Mouse (Mus musculus) midbrain, embryonic 14.5 days (tissue): ENCODE measurements around the gene Fgfr2. TPM values are rescaled to one million over a fixed set of nuclear protein-coding genes. Genes with fewer than 3 reads are reported as not detected.

Experiments used
- ATAC-seq: fragments of 200-750 bp; cut with Nextera tagmentation; 2 replicates; pipeline ENCODE4 v1.8.0; 2017; ENCODE audit warnings: moderate number of reproducible peaks, moderate library complexity; ENCODE audit not compliant: low FRiP score, low TSS enrichment
- DNase-seq: peaks from one replicate; pipeline ENCODE4 v3.0.0-alpha.2; 2015
- H3K27ac ChIP-seq: fragments of 300-500 bp; sonication (generic); replicated peaks from 2 replicates; pipeline ENCODE4 v1.5.1; 2014; ENCODE audit warnings: mild to moderate bottlenecking, low read depth, low read length, moderate library complexity
- H3K27me3 ChIP-seq: fragments of 300-500 bp; sonication (generic); 2 replicates; pipeline ENCODE4 v1.6.1; 2014; ENCODE audit warnings: low read length, control low read depth, mixed read lengths; ENCODE audit not compliant: control insufficient read depth, insufficient read depth
- H3K36me3 ChIP-seq: fragments of 300-500 bp; sonication (generic); 2 replicates; pipeline ENCODE4 v1.6.1; 2014; ENCODE audit warnings: low read length, control low read depth; ENCODE audit not compliant: control insufficient read depth, insufficient read depth
- H3K4me1 ChIP-seq: fragments of 300-500 bp; sonication (generic); 2 replicates; pipeline ENCODE4 v1.6.1; 2014; ENCODE audit warnings: mild to moderate bottlenecking, antibody characterized with exemption, low read length, control low read depth; ENCODE audit not compliant: control insufficient read depth, insufficient read depth
- H3K4me2 ChIP-seq: fragments of 300-500 bp; sonication (generic); 2 replicates; pipeline ENCODE4 v1.6.1; 2014; ENCODE audit warnings: mild to moderate bottlenecking, low read length, moderate library complexity
- H3K4me3 ChIP-seq: fragments of 300-500 bp; sonication (generic); replicated peaks from 2 replicates; pipeline ENCODE4 v1.5.1; 2014; ENCODE audit warnings: low read depth, low read length
- H3K9ac ChIP-seq: fragments of 300-500 bp; sonication (generic); replicated peaks from 2 replicates; pipeline ENCODE4 v1.6.1; 2014; ENCODE audit warnings: mild to moderate bottlenecking, low read length, moderate library complexity
- H3K9me3 ChIP-seq: fragments of 300-500 bp; sonication (generic); 2 replicates; pipeline ENCODE4 v1.6.1; 2016; ENCODE audit warnings: low read length, control low read depth, mixed read lengths; ENCODE audit not compliant: control insufficient read depth
- WGBS: fragments of 180-500 bp; shearing (Covaris S2); extraction: QIAGEN DNeasy Blood & Tissue Kit; methylation state at CpG from one replicate; pipeline ENCODE4 v1.1.7; 2014; 5-methylcytosine and 5-hydroxymethylcytosine counted together
- polyA plus RNA-seq: library from polyadenylated mRNA; unstranded; fragments of >200 nt; fragmentation: Nextera tagmentation; extraction: Ambion mirVana; gene quantifications from 2 replicates; pipeline ENCODE4 v1.2.1, GENCODE M21; 2014

Fgfr2 gene
- polyA plus RNA-seq, 1 experiment from 2014 or later, result 28.1 TPM

DNA sequence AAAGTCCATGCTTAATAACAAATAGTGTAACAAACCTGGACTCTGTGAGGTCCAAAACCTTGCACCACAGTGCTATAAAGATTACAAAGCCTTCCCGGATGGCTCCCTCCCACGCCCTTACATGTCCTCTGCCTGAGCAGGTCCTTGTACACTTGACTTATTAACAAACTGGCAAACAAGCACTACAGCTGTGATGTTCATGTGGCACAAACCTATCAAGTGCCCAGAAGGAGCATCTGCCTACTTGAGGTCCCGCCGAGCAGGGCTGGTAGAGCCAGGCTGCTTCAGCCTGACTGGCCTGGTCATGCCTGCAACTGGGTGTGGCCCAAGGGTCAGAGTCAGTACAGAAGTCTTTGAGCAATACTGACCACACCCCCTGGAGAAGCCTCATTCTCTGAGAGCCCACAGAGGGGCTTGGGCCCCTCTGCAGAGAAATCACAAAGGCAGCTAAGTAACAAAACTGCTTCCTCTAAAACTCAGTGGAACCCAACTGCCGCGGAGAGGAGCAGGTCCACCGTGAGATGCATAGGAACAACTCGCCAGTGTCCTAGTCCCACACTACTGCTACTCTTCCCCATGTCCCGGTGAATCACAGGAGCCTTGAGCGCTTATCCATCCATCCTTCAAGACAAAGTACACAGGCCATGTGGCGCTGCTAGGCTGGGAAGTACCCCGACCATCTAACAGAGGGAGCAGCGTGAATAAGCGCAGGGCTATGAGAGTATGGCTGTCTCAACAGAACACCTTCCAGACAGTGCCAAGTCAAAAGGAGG, 332.5 kb downstream of the Fgfr2 start:
- Histone ChIP-seq H3K9me3 (no peaks in the 10 kb centered on the region), H3K36me3 (no peaks in the 10 kb centered on the region), H3K9ac (no peak overlapping the region), H3K4me2 (no peak overlapping the region), H3K4me1 (no peaks in the 10 kb centered on the region), H3K27me3 (no peaks in the 10 kb centered on the region), H3K27ac (no peak overlapping the region), H3K4me3 (no peak overlapping the region)
- 87% methylated on average over 14 of the region's 14 CpGs for WGBS
- DNase-seq (no peak), ATAC-seq (no peak)

DNA sequence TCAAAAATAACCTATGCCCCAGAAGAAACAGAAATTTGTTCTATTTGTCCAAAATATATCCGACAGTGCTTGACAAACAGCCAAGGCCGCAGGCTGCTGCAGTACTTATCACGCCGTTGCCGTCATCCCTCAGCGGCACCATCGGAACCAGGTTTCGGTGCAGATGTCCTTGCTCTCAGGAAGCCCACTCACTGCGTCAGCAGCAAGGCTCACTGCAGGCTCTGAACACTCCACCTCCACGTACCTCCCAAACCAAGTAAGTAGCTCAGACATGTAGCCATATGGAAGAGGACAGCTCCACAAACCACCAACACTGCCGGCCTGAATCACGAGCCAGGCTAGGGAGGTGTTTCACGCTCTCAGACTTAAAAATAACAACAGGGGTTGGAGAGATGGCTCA, 334.3 kb downstream of the Fgfr2 start:
- Histone ChIP-seq H3K4me2 (no peak overlapping the region), H3K27me3 (no peaks in the 10 kb centered on the region), H3K36me3 (no peaks in the 10 kb centered on the region), H3K4me3 (no peak overlapping the region), H3K9me3 (no peaks in the 10 kb centered on the region), H3K27ac (no peak overlapping the region), H3K4me1 (no peaks in the 10 kb centered on the region), H3K9ac (no peak overlapping the region)
- 95% methylated on average over 13 of the region's 13 CpGs for WGBS
- no peak for DNase-seq
- ATAC-seq, result no peak

DNA sequence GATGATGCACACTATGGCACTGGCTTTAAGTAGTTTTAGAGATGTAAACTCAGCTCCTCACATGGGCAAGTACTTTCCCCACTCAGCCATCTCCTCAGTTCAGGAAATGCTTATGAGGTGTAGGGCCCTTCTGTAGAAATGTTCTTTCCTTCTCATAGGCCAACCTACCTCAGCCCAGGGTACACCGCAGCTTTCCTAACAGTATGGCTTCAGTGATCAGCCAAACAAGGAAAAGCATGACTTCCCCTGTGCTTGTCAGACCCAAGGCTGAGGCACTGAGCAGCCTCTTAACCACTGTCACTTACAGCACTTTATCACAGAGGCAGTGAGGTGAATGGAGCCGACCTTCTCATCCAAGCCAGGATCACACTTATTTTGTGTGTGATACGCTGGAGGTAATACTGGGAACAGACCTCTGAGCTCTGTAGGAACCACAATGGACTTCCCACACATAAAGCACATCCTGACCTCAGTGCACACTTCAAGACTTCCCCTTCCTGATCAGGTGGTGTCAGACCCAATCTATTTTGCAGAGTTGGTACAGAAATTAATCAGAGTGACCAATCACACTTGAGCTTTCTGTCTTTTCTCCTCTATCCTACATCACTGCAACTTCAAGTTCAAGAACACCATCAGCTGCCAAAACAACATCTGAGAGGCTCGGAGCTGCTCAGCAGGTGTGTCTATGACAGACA, 335.5 kb downstream of the Fgfr2 start:
- ATAC-seq, result no peak
- H3K9ac ChIP-seq, result no peak overlapping the region
- no peak overlapping the region for H3K4me3 ChIP-seq
- no peaks in the 10 kb centered on the region for H3K36me3 ChIP-seq
- H3K9me3 ChIP-seq, result no peaks in the 10 kb centered on the region
- H3K27ac ChIP-seq, result no peak overlapping the region
- H3K4me1 ChIP-seq, result no peaks in the 10 kb centered on the region
- H3K4me2 ChIP-seq, result no peak overlapping the region
- 93% methylated on average over 4 of the region's 4 CpGs for WGBS
- H3K27me3 ChIP-seq, result no peaks in the 10 kb centered on the region
- DNase-seq, result no peak

DNA sequence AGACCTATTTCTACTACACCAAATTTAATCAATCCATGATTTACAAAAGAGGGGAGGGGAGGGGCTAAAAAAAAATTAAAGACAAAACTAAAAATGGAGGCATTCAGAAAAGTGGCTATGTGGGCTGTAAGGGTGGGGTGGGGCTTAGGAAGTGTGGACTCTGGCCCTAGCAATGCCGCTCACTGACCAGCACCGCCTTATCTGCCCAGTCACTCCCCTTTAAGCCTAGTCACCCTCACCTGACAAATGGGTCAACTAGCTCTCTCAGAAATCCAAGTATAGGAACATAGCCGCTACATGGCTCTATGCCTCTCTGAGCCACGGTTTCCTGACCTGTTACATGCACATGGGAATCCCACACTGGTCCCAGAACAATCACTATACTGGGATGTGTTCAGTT, 336.1 kb downstream of the Fgfr2 start:
- ATAC-seq (no peak), DNase-seq (no peak)
- WGBS, result 94% methylated on average over 4 of the region's 4 CpGs
- no peak overlapping the region for H3K9ac ChIP-seq
- H3K27ac ChIP-seq, result no peak overlapping the region
- H3K9me3 ChIP-seq, result no peaks in the 10 kb centered on the region
- H3K4me1 ChIP-seq, result peaks cover 3% of the 10 kb centered on the region
- H3K27me3 ChIP-seq, result no peaks in the 10 kb centered on the region
- no peak overlapping the region for H3K4me3 ChIP-seq
- no peak overlapping the region for H3K4me2 ChIP-seq
- no peaks in the 10 kb centered on the region for H3K36me3 ChIP-seq

DNA sequence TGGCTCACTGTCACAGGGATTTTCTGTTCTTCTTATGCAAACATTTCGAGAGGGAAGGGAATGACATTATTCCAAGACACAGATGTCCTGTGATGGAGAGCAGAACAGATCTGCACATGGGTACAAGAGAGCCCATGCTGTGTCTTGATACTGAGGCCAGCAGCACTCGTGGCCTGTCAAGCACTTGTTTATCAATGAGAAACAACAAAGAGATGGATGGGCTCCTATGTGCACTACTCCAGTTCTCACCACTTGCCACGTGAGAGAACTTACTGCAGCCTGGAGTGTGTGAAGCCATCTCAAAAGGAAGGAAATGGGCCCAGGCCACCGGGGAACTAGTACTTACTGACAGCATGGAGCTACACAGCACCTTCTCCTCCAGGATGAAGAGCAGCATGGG, 336.6 kb downstream of the Fgfr2 start:
- H3K9me3 ChIP-seq, result no peaks in the 10 kb centered on the region
- peaks cover 8% of the 10 kb centered on the region for H3K4me1 ChIP-seq
- WGBS, result 60% methylated on average over 4 of the region's 4 CpGs
- DNase-seq, result no peak
- no peak for ATAC-seq
- no peak overlapping the region for H3K4me2 ChIP-seq
- H3K36me3 ChIP-seq, result no peaks in the 10 kb centered on the region
- no peak overlapping the region for H3K4me3 ChIP-seq
- H3K9ac ChIP-seq, result no peak overlapping the region
- H3K27me3 ChIP-seq, result no peaks in the 10 kb centered on the region
- no peak overlapping the region for H3K27ac ChIP-seq

DNA sequence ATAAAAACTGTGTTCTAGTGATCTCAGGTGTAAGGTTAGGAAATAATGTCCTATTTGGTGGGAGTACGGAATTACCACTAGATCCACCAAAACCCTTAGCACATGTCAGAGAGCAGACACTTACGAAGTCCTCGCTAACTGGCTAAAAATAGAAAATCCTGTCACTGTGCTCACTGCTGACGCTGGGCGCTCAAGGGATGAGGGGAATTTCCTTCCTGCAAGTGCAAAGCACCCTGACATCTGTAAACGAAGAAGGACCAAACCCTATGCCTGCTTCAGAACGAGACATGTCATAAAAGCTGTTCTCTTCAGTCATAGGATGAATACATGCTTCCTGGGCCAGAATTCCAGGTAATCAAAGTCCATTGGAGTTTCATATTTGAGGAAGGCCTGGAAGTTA, 337.1 kb downstream of the Fgfr2 start:
- Histone ChIP-seq H3K4me3 (no peak overlapping the region), H3K9me3 (no peaks in the 10 kb centered on the region), H3K36me3 (no peaks in the 10 kb centered on the region), H3K4me2 (no peak overlapping the region), H3K4me1 (peaks cover 13% of the 10 kb centered on the region), H3K27ac (no peak overlapping the region), H3K9ac (no peak overlapping the region), H3K27me3 (no peaks in the 10 kb centered on the region)
- ATAC-seq, result no peak
- WGBS, result 80% methylated on average over 7 of the region's 7 CpGs
- DNase-seq, result peak; percentile 18

DNA sequence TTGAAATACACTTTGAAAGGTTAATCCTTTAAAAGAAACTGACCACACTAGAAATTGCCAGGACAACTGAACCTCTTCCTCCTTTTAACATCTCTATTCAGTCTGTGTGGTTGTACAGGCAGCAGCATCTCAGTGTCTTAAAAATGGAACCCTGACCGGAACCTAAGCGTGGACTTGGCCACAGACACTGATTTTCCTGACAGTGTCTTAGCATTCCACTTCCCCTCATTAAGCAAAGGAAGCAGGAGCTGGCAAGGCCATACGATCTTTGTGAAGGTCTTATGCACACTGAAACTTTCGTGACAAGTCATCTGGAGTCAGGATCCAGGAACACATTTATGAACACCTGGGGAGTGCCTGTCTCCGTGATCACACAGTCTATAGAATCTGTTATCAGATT, 339.0 kb downstream of the Fgfr2 start:
- no peak overlapping the region for H3K4me2 ChIP-seq
- peaks cover 23% of the 10 kb centered on the region for H3K4me1 ChIP-seq
- 88% methylated on average over 5 of the region's 5 CpGs for WGBS
- no peak overlapping the region for H3K27ac ChIP-seq
- DNase-seq (no peak), ATAC-seq (no peak)
- no peaks in the 10 kb centered on the region for H3K27me3 ChIP-seq
- no peaks in the 10 kb centered on the region for H3K9me3 ChIP-seq
- no peaks in the 10 kb centered on the region for H3K36me3 ChIP-seq
- H3K4me3 ChIP-seq, result no peak overlapping the region
- no peak overlapping the region for H3K9ac ChIP-seq

DNA sequence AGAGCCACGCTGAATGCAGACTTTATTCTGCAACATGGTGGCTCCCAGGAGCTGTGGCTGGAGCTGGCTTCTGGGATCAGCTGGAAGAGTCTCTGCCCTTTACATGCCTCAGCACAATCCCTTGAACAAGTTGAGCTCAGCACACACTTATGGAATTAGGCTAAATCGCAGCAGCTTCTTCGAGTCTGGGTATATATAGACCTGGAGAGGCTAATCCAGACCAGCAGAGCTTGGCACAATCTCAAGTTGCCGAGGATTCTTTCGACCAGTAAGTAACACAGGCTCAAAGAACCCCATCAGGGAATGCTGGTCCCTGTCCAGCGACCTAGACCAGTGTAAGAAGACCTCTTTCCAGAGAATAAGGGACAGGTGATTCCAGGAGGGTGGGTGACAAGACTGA, 341.3 kb downstream of the Fgfr2 start:
- peak; percentile 36 for DNase-seq
- Histone ChIP-seq H3K9ac (peak overlapping the region; percentile 4; the same call in 1 of the 2 replicates), H3K4me2 (no peak overlapping the region), H3K27ac (peak overlapping the region; percentile 66), H3K9me3 (no peaks in the 10 kb centered on the region), H3K4me1 (peaks cover 23% of the 10 kb centered on the region), H3K36me3 (peaks cover 17% of the 10 kb centered on the region; the same call in 1 of the 2 replicates), H3K27me3 (no peaks in the 10 kb centered on the region), H3K4me3 (no peak overlapping the region)
- no peak for ATAC-seq
- WGBS, result 48% methylated on average over 6 of the region's 6 CpGs
